Mouse (Mus musculus) midbrain, embryonic 14.5 days (tissue): ENCODE measurements around the gene Satl1. TPM values are rescaled to one million over a fixed set of nuclear protein-coding genes. Genes with fewer than 3 reads are reported as not detected.

ENCODE experiments used
- ATAC-seq: fragments of 200-750 bp; cut with Nextera tagmentation; 2 replicates; pipeline ENCODE4 v1.8.0; 2017; ENCODE audit warnings: moderate number of reproducible peaks, moderate library complexity; ENCODE audit not compliant: low FRiP score, low TSS enrichment
- DNase-seq: peaks from one replicate; pipeline ENCODE4 v3.0.0-alpha.2; 2015
- H3K27ac ChIP-seq: fragments of 300-500 bp; sonication (generic); replicated peaks from 2 replicates; pipeline ENCODE4 v1.5.1; 2014; ENCODE audit warnings: mild to moderate bottlenecking, low read depth, low read length, moderate library complexity
- H3K27me3 ChIP-seq: fragments of 300-500 bp; sonication (generic); 2 replicates; pipeline ENCODE4 v1.6.1; 2014; ENCODE audit warnings: low read length, control low read depth, mixed read lengths; ENCODE audit not compliant: control insufficient read depth, insufficient read depth
- H3K36me3 ChIP-seq: fragments of 300-500 bp; sonication (generic); 2 replicates; pipeline ENCODE4 v1.6.1; 2014; ENCODE audit warnings: low read length, control low read depth; ENCODE audit not compliant: control insufficient read depth, insufficient read depth
- H3K4me1 ChIP-seq: fragments of 300-500 bp; sonication (generic); 2 replicates; pipeline ENCODE4 v1.6.1; 2014; ENCODE audit warnings: mild to moderate bottlenecking, antibody characterized with exemption, low read length, control low read depth; ENCODE audit not compliant: control insufficient read depth, insufficient read depth
- H3K4me2 ChIP-seq: fragments of 300-500 bp; sonication (generic); 2 replicates; pipeline ENCODE4 v1.6.1; 2014; ENCODE audit warnings: mild to moderate bottlenecking, low read length, moderate library complexity
- H3K4me3 ChIP-seq: fragments of 300-500 bp; sonication (generic); replicated peaks from 2 replicates; pipeline ENCODE4 v1.5.1; 2014; ENCODE audit warnings: low read depth, low read length
- H3K9ac ChIP-seq: fragments of 300-500 bp; sonication (generic); replicated peaks from 2 replicates; pipeline ENCODE4 v1.6.1; 2014; ENCODE audit warnings: mild to moderate bottlenecking, low read length, moderate library complexity
- H3K9me3 ChIP-seq: fragments of 300-500 bp; sonication (generic); 2 replicates; pipeline ENCODE4 v1.6.1; 2016; ENCODE audit warnings: low read length, control low read depth, mixed read lengths; ENCODE audit not compliant: control insufficient read depth
- WGBS: fragments of 180-500 bp; shearing (Covaris S2); extraction: QIAGEN DNeasy Blood & Tissue Kit; methylation state at CpG from one replicate; pipeline ENCODE4 v1.1.7; 2014; 5-methylcytosine and 5-hydroxymethylcytosine counted together
- polyA plus RNA-seq: library from polyadenylated mRNA; unstranded; fragments of >200 nt; fragmentation: Nextera tagmentation; extraction: Ambion mirVana; gene quantifications from 2 replicates; pipeline ENCODE4 v1.2.1, GENCODE M21; 2014

Gene Satl1
- polyA plus RNA-seq, 1 experiment from 2014 or later = not detected

- ATAC-seq = no peak
- peak; percentile 47 for DNase-seq
- 47% methylated on average over 4 of the region's 4 CpGs for WGBS
- Histone ChIP-seq H3K9ac (no peak overlapping the region), H3K27me3 (no peaks in the 10 kb centered on the region), H3K27ac (no peak overlapping the region), H3K4me2 (no peak overlapping the region), H3K9me3 (no peaks in the 10 kb centered on the region), H3K4me3 (no peak overlapping the region), H3K4me1 (no peaks in the 10 kb centered on the region), H3K36me3 (no peaks in the 10 kb centered on the region)
These were observed 58.8 kb downstream of the Satl1 start for GRCm38 (mm10) chrX:112347467-112348394.

DNA sequence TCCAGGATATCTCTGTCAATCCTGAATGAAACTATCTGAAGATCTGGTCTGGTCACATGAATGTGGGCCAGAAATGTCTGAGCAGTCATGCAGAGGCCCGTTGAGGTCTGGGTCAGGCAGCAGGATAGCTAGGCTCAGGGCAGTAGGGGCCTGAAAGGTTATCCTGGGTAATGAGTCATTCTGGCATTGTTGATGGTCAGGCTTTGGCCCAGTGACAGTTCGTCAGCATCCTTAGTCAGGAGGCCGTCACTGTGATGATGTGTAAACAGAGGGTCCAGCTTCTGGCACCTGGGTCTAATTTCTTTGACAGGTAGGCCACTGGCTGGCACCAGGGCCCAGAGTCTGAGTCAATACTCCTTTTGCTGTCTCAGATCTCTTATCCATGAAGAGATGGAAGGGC lies 67.1 kb downstream of the Satl1 start:
- Histone ChIP-seq H3K27ac (no peak overlapping the region), H3K9ac (no peak overlapping the region), H3K4me3 (no peak overlapping the region), H3K4me2 (no peak overlapping the region), H3K4me1 (no peaks in the 10 kb centered on the region), H3K27me3 (no peaks in the 10 kb centered on the region), H3K36me3 (no peaks in the 10 kb centered on the region), H3K9me3 (no peaks in the 10 kb centered on the region)
- WGBS = 89% methylated on average over 3 of the region's 3 CpGs
- DNase-seq (no peak), ATAC-seq (no peak)

Other genes with a start within 250 kb of the Satl1 start
- gene 4933403O08Rik, start 167.7 kb downstream of the Satl1 start, polyA plus RNA-seq = 0.38 TPM in 1 of 2 replicates, not detected in the other
- 15.0 and 22.8 TPM in 2 replicates for gene Apool, start 95.4 kb downstream of the Satl1 start, polyA plus RNA-seq
- not detected in 2 replicates for gene 2010106E10Rik, start 88.5 kb upstream of the Satl1 start, polyA plus RNA-seq
- 34.0 and 39.2 TPM in 2 replicates for gene Zfp711, start 193.7 kb upstream of the Satl1 start, polyA plus RNA-seq